Mouse (Mus musculus) liver, adult 2 months (tissue): ENCODE results near the gene Gm10643. TPM values are rescaled to one million over a fixed set of nuclear protein-coding genes. Genes with fewer than 3 reads are reported as not detected.

ENCODE experiments used
- DNase-seq: peaks from one replicate; pipeline ENCODE4 v3.0.0-alpha.2; 2011; ENCODE audit warnings: low read depth, low spot score; ENCODE audit errors: extremely low read depth
- H3K27ac ChIP-seq: fragments of 200-500 bp; replicated peaks from 2 replicates; pipeline ENCODE4 v1.5.1; 2012; ENCODE audit warnings: low read depth, mild to moderate bottlenecking, control low read depth, inconsistent platforms, low read length; ENCODE audit not compliant: insufficient read depth
- H3K27me3 ChIP-seq: fragments of 200-500 bp; 2 replicates; pipeline ENCODE4 v1.6.1; 2012; ENCODE audit warnings: mild to moderate bottlenecking, moderate library complexity, low read length, inconsistent platforms; ENCODE audit not compliant: control insufficient read depth, insufficient read depth
- H3K36me3 ChIP-seq: fragments of 200-500 bp; 2 replicates; pipeline ENCODE4 v1.6.1; 2012; ENCODE audit warnings: low read length, inconsistent platforms; ENCODE audit not compliant: control insufficient read depth, insufficient read depth
- H3K4me1 ChIP-seq: fragments of 200-500 bp; 2 replicates; pipeline ENCODE4 v1.6.1; 2011; ENCODE audit warnings: low read length; ENCODE audit not compliant: control insufficient read depth, insufficient read depth
- H3K4me3 ChIP-seq: fragments of 200-500 bp; 2 replicates; pipeline ENCODE4 v1.5.1; 2011; ENCODE audit warnings: low read depth, mild to moderate bottlenecking, control low read depth, low read length, moderate library complexity; ENCODE audit not compliant: insufficient read depth
- H3K79me2 ChIP-seq: fragments of 200-500 bp; 2 replicates; pipeline ENCODE4 v1.6.1; 2012; ENCODE audit warnings: inconsistent platforms, mild to moderate bottlenecking, low read length, moderate library complexity; ENCODE audit not compliant: control insufficient read depth, insufficient read depth
- H3K9ac ChIP-seq: fragments of 200-500 bp; 2 replicates; pipeline ENCODE4 v1.6.1; 2012; ENCODE audit warnings: low read depth, mild to moderate bottlenecking, control low read depth, inconsistent platforms, low read length
- CTCF ChIP-seq: fragments of 200-500 bp; IDR thresholded peaks from 2 replicates; pipeline ENCODE4 v1.5.1; 2011; ENCODE audit warnings: low read depth, low read length, control low read depth
- POLR2A ChIP-seq: fragments of 200-500 bp; IDR thresholded peaks from 2 replicates; pipeline ENCODE4 v1.6.1; 2011; ENCODE audit warnings: low read length, control low read depth; ENCODE audit not compliant: insufficient read depth; ENCODE audit errors: extremely low read depth
- WGBS: fragments of 180-500 bp; shearing (Covaris S2); methylation state at CpG from one replicate; pipeline ENCODE4 v1.1.7; 2018; 5-methylcytosine and 5-hydroxymethylcytosine counted together
- polyA plus RNA-seq: library from polyadenylated mRNA; depleted of rRNA; stranded (reverse); fragments of >200 nt; gene quantifications from 2 replicates; pipeline ENCODE4 v1.2.3, GENCODE M21; 2012
- total RNA-seq: library from RNA; depleted of rRNA; stranded (reverse); fragments of >200 nt; gene quantifications from 2 replicates; pipeline ENCODE4 v1.2.3, GENCODE M21; 2014

Gene Gm10643
- total and polyA plus RNA-seq, 2 experiments, result 0.65 TPM; not detected in 1

DNA sequence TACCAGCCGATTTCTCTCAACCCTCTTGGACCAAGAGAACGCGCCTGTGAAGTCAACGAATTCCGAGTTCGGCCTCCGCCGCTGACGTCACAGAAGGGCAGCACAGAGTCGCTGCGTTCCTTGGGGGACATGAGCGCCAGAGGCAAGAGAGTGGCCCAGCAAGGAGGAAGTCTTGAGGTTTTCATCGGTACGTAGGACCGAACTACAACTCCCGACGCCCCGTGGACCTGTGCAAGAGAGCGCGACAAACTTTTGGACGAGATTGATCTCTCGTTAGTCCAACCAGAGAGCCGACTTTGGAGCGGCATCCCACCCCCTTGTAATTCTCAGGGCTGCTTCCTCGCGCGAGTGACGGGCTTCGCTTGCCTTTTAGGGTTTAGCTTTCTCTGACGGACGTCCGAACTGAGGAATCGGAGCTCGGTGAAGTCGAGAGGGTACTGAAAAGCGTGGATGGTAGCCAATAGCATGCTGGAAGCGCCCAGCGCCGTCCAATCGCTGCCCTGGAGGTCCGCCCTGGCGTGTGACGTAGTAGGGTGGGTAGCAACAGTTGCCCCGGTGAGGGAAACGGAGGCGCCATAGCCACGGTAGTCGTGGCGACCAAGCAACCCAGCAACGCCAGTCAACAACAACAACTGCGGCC lies 1.5 kb upstream of the Gm10643 start, which contains the start of gene Rfx1:
TSS of gene Rfx1 (plus strand) at position 544 of the 640 bp plus-strand sequence.
- peak within 1 kb of the TSS; percentile 65 for H3K27ac ChIP-seq
- under 1% methylated on average over 51 of the region's 51 CpGs for whole genome bisulfite sequencing
- H3K4me3 ChIP-seq, result peak within 1 kb of the TSS; percentile 69
- H3K36me3 ChIP-seq, result no peaks in the 10 kb centered on the region
- TF ChIP-seq CTCF (no peak), POLR2A (peak; percentile 52; the same call in 1 of the 2 replicates)
- peaks cover 35% of the 10 kb centered on the region for H3K4me1 ChIP-seq
- peaks cover 8% of the 10 kb centered on the region; the same call in 1 of the 2 replicates for H3K79me2 ChIP-seq
- H3K9ac ChIP-seq, result peak within 1 kb of the TSS; percentile 70
- peak; percentile 100 for DNase-seq
- H3K27me3 ChIP-seq, result no peaks in the 10 kb centered on the region

GRCm38 (mm10) chr8:84065457-84066072 lies 628 bp upstream of the Gm10643 start:
- no peak for TF ChIP-seq POLR2A
- TF ChIP-seq CTCF, result no peak
- 29% methylated on average over 5 of the region's 5 CpGs for WGBS
- peak overlapping the region; percentile 69 for H3K4me3 ChIP-seq
- DNase-seq, result no peak
- H3K36me3 ChIP-seq, result no peaks in the 10 kb centered on the region
- H3K27me3 ChIP-seq, result no peaks in the 10 kb centered on the region
- peak overlapping the region; percentile 65 for H3K27ac ChIP-seq
- peaks cover 8% of the 10 kb centered on the region; the same call in 1 of the 2 replicates for H3K79me2 ChIP-seq
- H3K4me1 ChIP-seq, result peaks cover 27% of the 10 kb centered on the region
- H3K9ac ChIP-seq, result peak overlapping the region; percentile 70

- DNase-seq, result no peak
- Histone ChIP-seq H3K9ac (no peak overlapping the region), H3K27ac (no peak overlapping the region), H3K4me1 (peaks cover 12% of the 10 kb centered on the region), H3K4me3 (no peak overlapping the region), H3K36me3 (no peaks in the 10 kb centered on the region), H3K27me3 (no peaks in the 10 kb centered on the region), H3K79me2 (peaks cover 8% of the 10 kb centered on the region; the same call in 1 of the 2 replicates)
- TF ChIP-seq CTCF (no peak), POLR2A (no peak)
- 71% methylated on average over 8 of the region's 8 CpGs for WGBS
These were observed 901 bp downstream of the Gm10643 start for GRCm38 (mm10) chr8:84063861-84064610.

GRCm38 (mm10) chr8:84060245-84060644 lies 4.7 kb downstream of the Gm10643 start:
- no peak overlapping the region for H3K4me3 ChIP-seq
- 77% methylated on average over 2 of the region's 2 CpGs for WGBS
- H3K27me3 ChIP-seq, result no peaks in the 10 kb centered on the region; the same call in 1 of the 2 replicates
- TF ChIP-seq POLR2A (no peak), CTCF (no peak)
- H3K27ac ChIP-seq, result no peak overlapping the region
- DNase-seq, result no peak
- H3K9ac ChIP-seq, result no peak overlapping the region
- no peaks in the 10 kb centered on the region for H3K36me3 ChIP-seq
- H3K79me2 ChIP-seq, result no peaks in the 10 kb centered on the region
- H3K4me1 ChIP-seq, result no peaks in the 10 kb centered on the region

DNA sequence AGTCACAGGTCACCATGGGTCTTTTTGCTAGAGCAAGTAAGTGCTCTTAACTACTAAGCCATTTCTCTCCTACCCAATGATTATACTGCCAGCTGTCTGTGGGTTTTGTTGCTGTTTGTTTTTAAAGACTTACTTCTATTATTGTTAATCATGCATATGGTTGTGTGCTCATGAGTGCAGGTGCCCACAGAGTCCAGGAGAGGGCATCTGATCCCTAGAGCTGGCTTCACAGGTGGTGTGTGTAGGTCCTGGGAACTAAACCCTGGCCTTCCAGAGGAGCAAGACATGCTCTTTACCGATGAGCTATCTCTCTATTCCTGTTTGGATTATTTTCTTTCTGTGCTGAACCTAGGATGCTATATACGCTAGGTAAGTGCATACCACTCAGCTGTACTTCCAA lies 5.7 kb downstream of the Gm10643 start:
- Histone ChIP-seq H3K4me1 (no peaks in the 10 kb centered on the region), H3K27me3 (no peaks in the 10 kb centered on the region; the same call in 1 of the 2 replicates), H3K27ac (no peak overlapping the region), H3K4me3 (no peak overlapping the region), H3K9ac (no peak overlapping the region), H3K36me3 (no peaks in the 10 kb centered on the region), H3K79me2 (no peaks in the 10 kb centered on the region)
- no peak for DNase-seq
- 90% methylated on average over 2 of the region's 2 CpGs for WGBS
- 0 out of 2 replicates have a peak, but pooled peaks have one; percentile 15 for TF ChIP-seq CTCF
- no peak for TF ChIP-seq POLR2A
